Mouse (Mus musculus) megakaryocyte, embryonic 14.5 days (primary cell): ENCODE results near the gene Parp14.

Experiments
- FLI1 ChIP-seq: IDR thresholded peaks from 2 replicates; pipeline ENCODE4 v1.6.1; 2012; ENCODE audit warnings: low read length, inconsistent platforms, mixed read lengths
- GATA1 ChIP-seq: IDR thresholded peaks from 3 replicates; pipeline ENCODE4 v1.6.1; 2012; ENCODE audit warnings: mixed read lengths, low read length, inconsistent platforms, borderline replicate concordance

DNA sequence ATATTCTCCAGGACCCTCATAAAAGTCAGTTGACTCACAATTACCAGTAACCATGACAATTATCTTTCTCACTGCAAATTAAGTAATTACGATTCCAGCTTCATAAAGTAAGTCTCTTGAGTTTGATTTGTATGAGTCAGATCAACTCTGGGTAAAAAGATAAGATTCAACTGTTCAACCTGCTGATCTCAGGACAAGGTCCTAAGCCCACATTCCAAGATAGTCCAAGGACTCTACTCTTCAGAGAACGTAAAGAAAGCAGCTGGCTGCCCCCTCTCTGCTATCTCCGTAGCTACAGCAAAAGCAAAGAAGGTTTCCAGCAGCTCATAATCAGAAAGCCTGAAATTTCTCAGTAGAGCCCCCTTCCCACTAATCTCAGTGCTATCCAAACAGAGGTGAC lies 40.1 kb upstream of the Parp14 start:
- no peak for TF ChIP-seq GATA1
- TF ChIP-seq FLI1 = no peak
